Mouse (Mus musculus) lung, embryonic 16.5 days (tissue): ENCODE data around the gene Eef1akmt2. TPM values are rescaled to one million over a fixed set of nuclear protein-coding genes. Genes with fewer than 3 reads are reported as not detected.

Source experiments
- ATAC-seq: fragments of 200-750 bp; cut with Nextera tagmentation; 2 replicates; pipeline ENCODE4 v1.8.0; 2017; ENCODE audit warnings: low read depth, mild to moderate bottlenecking, moderate library complexity
- H3K27ac ChIP-seq: fragments of 300-500 bp; sonication (generic); 2 replicates; pipeline ENCODE4 v1.5.1; 2014; ENCODE audit warnings: mild to moderate bottlenecking, control low read depth, low read length
- H3K27me3 ChIP-seq: fragments of 300-500 bp; sonication (generic); 2 replicates; pipeline ENCODE4 v1.6.1; 2014; ENCODE audit warnings: low read depth, low read length, mixed read lengths; ENCODE audit not compliant: control insufficient read depth, insufficient read depth
- H3K36me3 ChIP-seq: fragments of 300-500 bp; sonication (generic); 2 replicates; pipeline ENCODE4 v1.6.1; 2014; ENCODE audit warnings: low read length; ENCODE audit not compliant: control insufficient read depth, insufficient read depth
- H3K4me1 ChIP-seq: fragments of 300-500 bp; sonication (generic); replicated peaks from 2 replicates; pipeline ENCODE4 v1.6.1; 2014; ENCODE audit warnings: low read length, mixed read lengths; ENCODE audit not compliant: control insufficient read depth, insufficient read depth
- H3K4me2 ChIP-seq: fragments of 300-500 bp; sonication (generic); 2 replicates; pipeline ENCODE4 v1.6.1; 2014; ENCODE audit warnings: low read depth, low read length, control low read depth
- H3K4me3 ChIP-seq: fragments of 300-500 bp; sonication (generic); 2 replicates; pipeline ENCODE4 v1.5.1; 2014; ENCODE audit warnings: mild to moderate bottlenecking, low read length, control low read depth
- H3K9ac ChIP-seq: fragments of 300-500 bp; sonication (generic); 2 replicates; pipeline ENCODE4 v1.6.1; 2014; ENCODE audit warnings: low read length, control low read depth
- H3K9me3 ChIP-seq: fragments of 300-500 bp; sonication (generic); 2 replicates; pipeline ENCODE4 v1.6.1; 2016; ENCODE audit warnings: low read length; ENCODE audit not compliant: control insufficient read depth
- WGBS: fragments of 180-500 bp; shearing (Covaris S2); extraction: QIAGEN DNeasy Blood & Tissue Kit; methylation state at CpG from one replicate; pipeline ENCODE4 v1.1.7; 2014; 5-methylcytosine and 5-hydroxymethylcytosine counted together
- polyA plus RNA-seq: library from polyadenylated mRNA; unstranded; fragments of >200 nt; fragmentation: Nextera tagmentation; extraction: Ambion mirVana; gene quantifications from 2 replicates; pipeline ENCODE4 v1.2.1, GENCODE M21; 2015

Eef1akmt2 gene
- polyA plus RNA-seq, 1 experiment from 2014 or later: 60.4 TPM

DNA sequence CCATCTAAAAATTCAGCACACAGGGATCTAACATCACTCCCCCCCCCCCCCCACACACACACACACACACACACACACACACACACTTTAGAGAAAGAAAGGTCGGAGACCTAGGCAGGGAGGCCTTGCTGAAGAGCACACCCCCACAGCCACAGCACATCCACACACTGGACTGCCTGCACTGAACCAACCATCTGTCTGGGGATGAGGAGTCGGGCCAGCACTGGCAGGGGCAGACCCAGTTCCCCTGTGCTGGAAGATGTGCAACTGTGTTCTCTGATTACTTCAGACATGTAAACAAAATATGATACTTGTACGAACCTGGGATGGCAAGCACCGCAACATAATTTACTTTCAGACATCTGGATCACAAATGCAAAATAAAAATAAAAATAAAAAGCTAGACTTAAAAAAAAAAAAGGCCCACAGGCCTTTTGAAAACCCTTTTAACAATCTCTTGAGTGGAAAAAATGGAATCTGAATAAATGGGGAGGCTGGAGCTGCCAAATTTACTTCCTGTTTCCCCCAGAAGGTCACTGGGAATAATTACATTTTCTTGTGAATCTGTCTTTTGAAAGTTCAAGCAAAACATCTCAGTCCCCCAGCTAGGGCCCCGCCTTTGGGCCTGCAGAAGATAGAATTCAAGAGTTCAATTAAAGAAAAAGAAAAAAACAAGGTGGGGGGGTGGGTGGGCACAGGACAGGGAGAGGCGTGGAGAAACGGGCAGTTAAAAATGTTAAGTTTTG lies 44.2 kb downstream of the Eef1akmt2 start:
- no peaks in the 10 kb centered on the region for H3K36me3 ChIP-seq
- WGBS: 40% methylated on average over 7 of the region's 7 CpGs
- H3K4me3 ChIP-seq: no peak overlapping the region
- peak overlapping the region; percentile 96 for H3K27ac ChIP-seq
- peaks cover 63% of the 10 kb centered on the region for H3K4me1 ChIP-seq
- H3K9ac ChIP-seq: no peak overlapping the region; the same call in 1 of the 2 replicates
- ATAC-seq: no peak
- H3K4me2 ChIP-seq: no peak overlapping the region
- H3K27me3 ChIP-seq: no peaks in the 10 kb centered on the region
- no peaks in the 10 kb centered on the region for H3K9me3 ChIP-seq

DNA sequence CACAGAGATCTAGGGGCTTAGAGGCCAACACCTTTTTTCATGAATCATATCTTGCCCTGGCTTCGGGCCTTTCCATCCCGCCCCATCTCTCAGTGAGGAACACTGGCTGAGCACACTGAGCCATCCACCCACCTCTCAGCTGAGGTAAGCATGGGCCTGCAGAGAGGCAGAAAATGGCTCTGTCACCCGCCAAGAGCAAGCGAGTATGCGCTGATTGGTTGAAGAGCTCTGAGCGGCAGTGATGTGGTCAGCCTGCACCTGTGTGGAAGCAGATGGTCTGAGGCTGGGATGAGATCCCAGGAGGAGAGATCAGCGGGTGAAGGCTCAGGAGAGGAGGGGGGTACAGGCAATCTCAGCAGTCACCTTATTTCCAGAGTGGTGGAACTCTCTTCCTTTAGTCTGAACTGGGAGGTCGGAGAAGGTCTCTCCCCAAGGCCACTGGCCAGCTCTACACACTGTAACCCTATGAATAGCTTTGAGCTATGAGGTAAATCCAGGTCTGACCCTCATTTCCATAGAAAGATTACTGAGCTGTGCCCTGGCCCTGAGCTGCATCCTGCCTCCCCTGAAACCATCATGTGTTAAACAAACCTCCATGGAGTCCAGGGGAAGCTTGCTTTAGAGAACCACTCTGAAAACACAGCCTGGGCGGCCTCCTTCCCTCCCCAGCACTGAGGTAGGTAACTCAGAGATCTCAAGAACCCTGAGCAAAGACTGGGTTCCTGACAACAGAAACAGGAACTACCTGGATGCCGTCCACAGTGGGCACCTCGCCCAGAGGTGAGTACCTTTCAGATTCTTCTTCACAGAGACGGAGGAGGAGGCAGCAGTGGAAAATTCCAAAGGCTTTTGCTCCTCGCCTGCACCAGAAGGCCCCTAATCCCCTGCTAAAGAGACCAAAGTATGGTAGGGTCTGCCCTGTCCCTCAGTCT lies 45.3 kb downstream of the Eef1akmt2 start:
- peak; percentile 25; the same call in 1 of the 2 replicates for ATAC-seq
- Histone ChIP-seq H3K4me2 (no peak overlapping the region), H3K36me3 (no peaks in the 10 kb centered on the region), H3K4me3 (no peak overlapping the region), H3K4me1 (peaks cover 66% of the 10 kb centered on the region), H3K9me3 (no peaks in the 10 kb centered on the region), H3K27ac (peak overlapping the region; percentile 81), H3K9ac (no peak overlapping the region), H3K27me3 (no peaks in the 10 kb centered on the region)
- 70% methylated on average over 13 of the region's 13 CpGs for WGBS

DNA sequence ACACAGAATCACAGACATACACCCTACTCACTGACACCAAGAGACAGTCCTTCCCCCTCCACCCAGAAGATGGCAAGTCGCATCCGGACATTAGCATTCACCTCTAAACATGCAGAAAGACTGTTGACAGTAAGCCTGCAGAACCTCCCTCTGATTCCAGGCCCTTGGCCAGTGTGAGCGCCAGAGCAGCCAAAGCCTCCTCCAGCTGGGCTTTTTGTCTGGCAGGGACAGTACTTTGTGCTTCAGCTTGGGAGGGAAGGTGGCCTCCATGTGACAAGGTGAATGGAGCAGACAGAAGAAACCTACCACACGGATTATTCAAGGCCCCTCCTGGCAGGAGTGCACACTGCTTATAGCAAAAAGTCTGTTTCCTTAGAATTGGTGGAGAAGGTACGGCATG lies 46.2 kb downstream of the Eef1akmt2 start:
- no peak for ATAC-seq
- no peak overlapping the region for H3K4me2 ChIP-seq
- H3K9me3 ChIP-seq: no peaks in the 10 kb centered on the region
- H3K36me3 ChIP-seq: no peaks in the 10 kb centered on the region
- peaks cover 73% of the 10 kb centered on the region for H3K4me1 ChIP-seq
- no peaks in the 10 kb centered on the region for H3K27me3 ChIP-seq
- H3K27ac ChIP-seq: 0 out of 2 replicates have a peak overlapping the region, but pooled peaks have one; percentile 26
- H3K4me3 ChIP-seq: no peak overlapping the region
- no peak overlapping the region for H3K9ac ChIP-seq
- WGBS: 54% methylated on average over 5 of the region's 5 CpGs

DNA sequence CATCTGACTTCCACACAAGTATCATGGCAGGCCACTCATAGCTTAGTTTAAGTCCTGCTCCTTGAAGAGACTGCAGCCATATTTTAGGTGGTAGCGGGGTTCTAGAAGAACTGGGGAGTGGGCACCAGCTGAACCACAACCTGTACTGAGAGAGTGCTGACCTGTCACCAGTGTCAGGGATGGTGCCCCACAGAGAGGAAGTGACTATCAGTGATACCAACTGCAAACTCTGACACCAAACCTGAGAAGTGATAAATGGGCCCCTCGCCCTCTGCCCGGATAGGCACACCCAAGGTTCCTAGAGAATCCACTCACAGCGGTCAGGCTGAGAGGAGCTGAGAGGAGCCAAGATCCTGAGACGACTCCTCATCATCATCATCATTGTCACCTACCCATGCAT lies 47.5 kb downstream of the Eef1akmt2 start:
- H3K4me3 ChIP-seq: no peak overlapping the region
- no peaks in the 10 kb centered on the region for H3K36me3 ChIP-seq
- H3K9ac ChIP-seq: no peak overlapping the region
- no peak for ATAC-seq
- H3K4me2 ChIP-seq: no peak overlapping the region
- no peak overlapping the region for H3K27ac ChIP-seq
- no peaks in the 10 kb centered on the region for H3K27me3 ChIP-seq
- no peaks in the 10 kb centered on the region for H3K9me3 ChIP-seq
- peaks cover 66% of the 10 kb centered on the region for H3K4me1 ChIP-seq
- WGBS: 88% methylated on average over 5 of the region's 5 CpGs

DNA sequence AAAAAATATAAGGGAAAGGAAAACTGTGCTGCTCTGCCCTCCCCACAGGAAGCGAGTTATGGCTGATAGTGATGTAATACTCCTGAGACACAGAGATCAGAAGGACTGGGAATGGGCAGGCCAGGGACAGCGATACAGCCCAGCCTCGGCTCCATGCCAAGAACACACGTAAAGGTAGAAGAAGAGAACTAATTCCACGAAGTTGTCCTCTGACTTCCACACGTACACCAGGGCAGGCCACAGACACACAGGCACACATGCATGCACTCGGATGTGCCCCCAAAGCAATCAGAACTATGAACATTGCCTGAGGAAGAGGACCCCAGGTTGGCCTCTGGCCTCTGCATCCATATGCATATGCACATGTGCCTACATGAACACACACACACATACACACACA lies 48.0 kb downstream of the Eef1akmt2 start:
- no peak overlapping the region for H3K4me3 ChIP-seq
- H3K4me1 ChIP-seq: peaks cover 66% of the 10 kb centered on the region
- no peak overlapping the region for H3K27ac ChIP-seq
- H3K9ac ChIP-seq: no peak overlapping the region; the same call in 1 of the 2 replicates
- H3K27me3 ChIP-seq: no peaks in the 10 kb centered on the region
- ATAC-seq: no peak
- no peaks in the 10 kb centered on the region for H3K36me3 ChIP-seq
- H3K9me3 ChIP-seq: no peaks in the 10 kb centered on the region
- no peak overlapping the region for H3K4me2 ChIP-seq
- 61% methylated on average over 7 of the region's 7 CpGs for WGBS

DNA sequence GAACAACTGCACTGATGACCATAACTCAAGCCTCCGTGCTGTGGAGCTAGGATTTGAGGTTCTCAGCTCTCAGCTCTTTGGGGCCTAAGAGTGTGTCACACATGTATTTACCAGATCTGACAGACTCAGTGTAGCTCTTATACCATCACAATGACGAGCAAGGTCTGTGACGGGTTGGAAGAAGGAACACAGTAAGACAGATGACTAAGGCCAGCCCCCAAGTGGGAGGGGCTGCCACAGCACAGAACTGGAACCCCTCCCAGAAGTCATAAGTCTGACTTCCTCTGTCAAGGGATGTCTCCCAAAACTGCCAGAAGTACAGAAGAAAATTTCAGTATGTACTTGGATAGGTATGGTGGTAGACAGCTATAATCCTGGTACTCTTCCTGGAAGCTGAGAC lies 48.5 kb downstream of the Eef1akmt2 start:
- H3K36me3 ChIP-seq: no peaks in the 10 kb centered on the region
- no peak overlapping the region for H3K4me2 ChIP-seq
- H3K4me3 ChIP-seq: no peak overlapping the region
- no peaks in the 10 kb centered on the region for H3K27me3 ChIP-seq
- no peak overlapping the region for H3K9ac ChIP-seq
- H3K4me1 ChIP-seq: peaks cover 64% of the 10 kb centered on the region
- H3K27ac ChIP-seq: no peak overlapping the region
- ATAC-seq: no peak
- no peaks in the 10 kb centered on the region for H3K9me3 ChIP-seq
- WGBS: 57% methylated on average over 3 of the region's 3 CpGs

DNA sequence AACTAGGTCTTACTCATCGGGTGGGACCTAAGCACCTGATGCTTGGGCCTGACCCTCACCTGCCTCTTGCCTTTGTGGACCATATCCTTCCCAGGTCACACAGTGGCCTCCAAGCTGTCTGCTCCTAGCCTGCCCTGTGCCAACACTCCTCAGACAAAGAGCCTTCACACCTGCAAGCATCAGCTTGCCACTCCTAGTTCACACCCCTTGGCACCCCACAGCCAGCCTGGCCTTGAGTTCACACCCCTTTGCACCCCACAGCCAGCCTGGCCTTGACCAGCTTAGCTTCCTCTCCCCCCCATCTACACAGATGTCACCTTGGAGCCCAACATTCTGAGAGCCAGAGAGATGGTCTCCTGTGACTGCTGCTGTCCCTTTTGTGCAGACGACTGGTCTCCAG lies 49.1 kb downstream of the Eef1akmt2 start:
- Histone ChIP-seq H3K36me3 (no peaks in the 10 kb centered on the region), H3K4me2 (no peak overlapping the region), H3K9ac (no peak overlapping the region), H3K27ac (no peak overlapping the region), H3K27me3 (no peaks in the 10 kb centered on the region), H3K4me1 (peaks cover 58% of the 10 kb centered on the region), H3K9me3 (no peaks in the 10 kb centered on the region), H3K4me3 (no peak overlapping the region)
- 68% methylated on average over 2 of the region's 2 CpGs for WGBS
- no peak for ATAC-seq

DNA sequence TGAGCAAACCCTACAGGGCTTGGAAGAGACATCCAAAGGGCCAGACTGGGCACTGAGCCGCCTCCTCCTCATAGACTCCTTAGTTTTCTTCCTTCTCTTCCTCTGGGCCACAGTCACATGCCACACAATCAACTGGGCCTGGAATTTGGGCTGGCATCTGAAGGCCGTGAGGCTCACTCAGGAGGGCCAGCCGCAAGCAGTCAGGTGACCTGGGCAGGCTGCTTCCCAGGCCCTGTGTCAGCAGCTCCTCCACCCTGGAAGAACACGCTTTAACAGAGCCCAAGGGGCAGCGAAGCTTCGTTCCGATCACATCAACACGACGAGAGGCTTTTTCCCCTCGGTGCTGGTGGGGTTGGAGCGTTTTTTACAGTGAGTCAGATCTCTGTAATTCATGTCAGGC lies 49.8 kb downstream of the Eef1akmt2 start:
- no peak overlapping the region for H3K4me2 ChIP-seq
- WGBS: 76% methylated on average over 11 of the region's 11 CpGs
- no peak for ATAC-seq
- no peaks in the 10 kb centered on the region for H3K9me3 ChIP-seq
- no peaks in the 10 kb centered on the region for H3K36me3 ChIP-seq
- no peak overlapping the region; the same call in 1 of the 2 replicates for H3K27ac ChIP-seq
- H3K4me1 ChIP-seq: peaks cover 54% of the 10 kb centered on the region
- H3K9ac ChIP-seq: no peak overlapping the region
- no peaks in the 10 kb centered on the region for H3K27me3 ChIP-seq
- H3K4me3 ChIP-seq: no peak overlapping the region

DNA sequence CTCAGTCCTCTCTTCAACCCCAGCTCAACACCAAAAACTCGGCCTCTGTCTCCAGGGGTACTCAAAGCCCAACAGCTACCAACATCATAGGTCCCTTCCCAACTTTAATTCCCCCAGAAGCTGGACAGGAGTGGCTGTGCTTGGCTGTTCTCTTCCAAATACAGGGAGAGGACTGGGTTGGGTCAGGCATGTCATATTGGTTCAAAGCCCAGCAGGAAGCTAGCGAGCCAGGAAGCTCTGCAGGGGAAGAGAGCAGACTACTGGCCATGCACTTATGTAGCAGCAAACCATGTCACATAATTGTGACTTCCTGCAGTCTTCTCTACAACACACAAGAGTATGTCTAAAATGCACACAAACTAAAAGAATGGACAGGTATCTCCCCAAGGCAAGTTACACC lies 50.4 kb downstream of the Eef1akmt2 start:
- peaks cover 54% of the 10 kb centered on the region for H3K4me1 ChIP-seq
- no peak for ATAC-seq
- H3K36me3 ChIP-seq: no peaks in the 10 kb centered on the region

More for the DNA sequence above, 50.4 kb downstream of the Eef1akmt2 start:
- H3K9ac ChIP-seq: no peak overlapping the region
- 71% methylated on average over 2 of the region's 2 CpGs for WGBS
- no peak overlapping the region for H3K4me3 ChIP-seq
- H3K27ac ChIP-seq: peak overlapping the region; percentile 36
- H3K4me2 ChIP-seq: no peak overlapping the region
- H3K27me3 ChIP-seq: no peaks in the 10 kb centered on the region
- H3K9me3 ChIP-seq: no peaks in the 10 kb centered on the region
